Mouse (Mus musculus): Measurements from ENCODE around the gene Cep97.
"Not testable (repeated sequence)": the region's sequence is repeated elsewhere in the genome, so short reads cannot be mapped to it uniquely, and the experiment has no call there.

Cep97 gene

GRCm38 (mm10) chr16:55934453-55935037 lies at the start of gene Cep97:
TSS of gene Cep97 (minus strand) at chr16:55934855.
- DNase-seq = peak; percentile 86

DNA sequence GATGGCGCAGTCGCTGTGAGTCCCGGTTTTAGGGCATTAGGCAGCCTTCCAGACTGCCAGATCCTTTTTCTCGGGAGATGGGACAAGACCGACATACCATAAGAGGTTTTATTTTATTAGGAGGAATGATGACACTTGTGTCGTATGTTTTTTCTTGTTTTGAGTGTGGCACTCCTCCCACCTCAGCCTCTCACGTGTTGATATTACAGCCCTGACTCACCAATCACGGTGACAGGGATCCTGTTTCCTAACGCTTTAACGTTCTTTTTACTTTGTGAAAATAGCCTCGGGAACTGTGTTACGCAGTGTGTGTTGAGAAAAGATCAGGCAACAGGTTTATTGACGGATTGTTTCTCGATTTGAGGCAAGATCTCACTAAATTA lies 40.2 kb upstream of the Cep97 start:
- DNase-seq = no peak

- DNase-seq = peak; percentile 76
Measured at GRCm38 (mm10) chr16:55974256-55974902, 39.7 kb upstream of the Cep97 start.

DNA sequence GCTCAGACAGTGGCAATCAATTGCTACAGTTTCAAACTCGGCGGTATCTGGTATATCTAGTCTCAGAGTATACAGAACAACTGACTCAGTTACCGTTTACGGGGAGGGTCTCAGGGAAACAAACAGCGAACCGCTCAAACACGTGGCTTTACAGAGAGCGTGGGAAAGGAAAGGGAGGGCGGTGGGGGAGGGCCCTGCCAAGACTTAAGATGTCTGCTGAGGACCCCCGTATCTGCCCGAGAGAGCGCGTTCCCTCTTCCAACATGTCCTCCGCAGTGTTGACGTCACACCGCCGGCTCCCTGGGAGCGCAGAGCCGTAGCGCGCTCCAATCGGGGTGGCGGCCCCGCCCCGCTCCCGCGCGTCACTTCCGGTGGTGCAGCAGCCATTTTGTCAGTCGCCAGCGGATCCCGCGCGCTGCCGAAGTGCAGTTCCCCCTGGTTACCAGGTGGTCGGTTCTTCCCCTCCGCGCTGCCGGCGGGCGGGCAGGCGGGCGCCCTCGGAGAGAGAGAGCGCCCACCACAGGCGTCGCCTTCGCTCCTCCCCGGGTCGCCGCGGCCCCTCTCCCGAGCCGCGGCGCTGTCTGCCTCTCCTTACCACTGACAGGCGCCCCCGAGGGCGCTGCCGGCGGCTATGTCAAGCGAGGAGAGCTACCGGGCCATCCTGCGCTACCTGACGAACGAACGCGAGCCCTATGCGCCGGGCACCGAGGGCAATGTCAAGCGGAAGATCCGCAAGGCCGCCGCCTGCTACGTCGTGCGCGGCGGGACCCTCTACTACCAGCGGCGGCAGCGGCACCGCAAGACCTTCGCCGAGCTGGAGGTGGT lies 39.0 kb upstream of the Cep97 start, which contains the start of gene Zbtb11:
Gene Zbtb11 (plus strand): TSS at position 453 of the 825 bp plus-strand sequence.
- DNase-seq = peak; percentile 99

GRCm38 (mm10) chr16:55972626-55973201 lies 38.1 kb upstream of the Cep97 start:
- DNase-seq = no peak

- no peak for DNase-seq
Measured at GRCm38 (mm10) chr16:55971735-55972615, 37.3 kb upstream of the Cep97 start.

DNA sequence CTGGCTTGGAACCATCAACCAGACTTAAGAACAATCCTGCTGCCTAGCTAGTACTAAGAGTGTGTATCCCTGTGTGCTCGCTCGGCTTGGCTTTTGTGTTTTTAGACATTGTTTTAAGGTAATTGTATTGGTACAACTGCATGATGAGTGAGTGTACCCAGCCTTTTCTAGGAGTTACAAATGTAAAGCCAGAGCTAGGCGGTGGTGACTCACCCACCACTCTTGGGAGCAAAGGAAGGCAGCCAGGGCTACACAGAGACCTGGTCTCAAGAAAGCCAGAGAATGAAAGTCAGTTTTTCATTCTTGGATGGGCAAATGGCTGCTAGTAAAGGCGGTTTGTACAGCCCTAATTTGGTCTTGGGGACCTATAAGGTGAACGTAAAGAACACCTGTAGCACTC lies 35.8 kb upstream of the Cep97 start:
- no peak for DNase-seq

GRCm38 (mm10) chr16:55969147-55969546 lies 34.5 kb upstream of the Cep97 start:
- no peak for DNase-seq

DNA sequence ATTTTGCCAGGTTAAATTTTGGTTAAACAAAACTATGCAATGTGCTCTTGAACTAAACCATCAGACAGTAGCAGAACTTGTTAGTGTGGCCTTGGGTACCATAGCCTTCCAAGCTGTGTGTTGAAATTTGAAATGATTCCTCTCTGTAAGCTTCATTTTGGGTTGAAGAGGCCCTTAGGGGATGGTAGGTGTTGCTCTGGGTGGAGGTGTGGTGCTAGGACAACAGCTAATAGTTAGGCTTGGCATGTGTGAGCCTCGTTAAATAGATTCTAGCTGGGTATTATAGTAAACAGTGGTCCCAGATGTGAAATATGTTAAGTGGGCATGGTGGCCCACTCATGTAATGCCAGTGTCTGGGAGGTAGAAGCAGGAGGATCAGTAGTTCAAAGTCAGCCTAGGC lies 32.6 kb upstream of the Cep97 start:
- no peak for DNase-seq

GRCm38 (mm10) chr16:55966212-55966871 lies 31.7 kb upstream of the Cep97 start, which contains the start of gene Rpl24:
TSS of gene Rpl24 (plus strand) at chr16:55966275.
- DNase-seq = peak; percentile 89

DNA sequence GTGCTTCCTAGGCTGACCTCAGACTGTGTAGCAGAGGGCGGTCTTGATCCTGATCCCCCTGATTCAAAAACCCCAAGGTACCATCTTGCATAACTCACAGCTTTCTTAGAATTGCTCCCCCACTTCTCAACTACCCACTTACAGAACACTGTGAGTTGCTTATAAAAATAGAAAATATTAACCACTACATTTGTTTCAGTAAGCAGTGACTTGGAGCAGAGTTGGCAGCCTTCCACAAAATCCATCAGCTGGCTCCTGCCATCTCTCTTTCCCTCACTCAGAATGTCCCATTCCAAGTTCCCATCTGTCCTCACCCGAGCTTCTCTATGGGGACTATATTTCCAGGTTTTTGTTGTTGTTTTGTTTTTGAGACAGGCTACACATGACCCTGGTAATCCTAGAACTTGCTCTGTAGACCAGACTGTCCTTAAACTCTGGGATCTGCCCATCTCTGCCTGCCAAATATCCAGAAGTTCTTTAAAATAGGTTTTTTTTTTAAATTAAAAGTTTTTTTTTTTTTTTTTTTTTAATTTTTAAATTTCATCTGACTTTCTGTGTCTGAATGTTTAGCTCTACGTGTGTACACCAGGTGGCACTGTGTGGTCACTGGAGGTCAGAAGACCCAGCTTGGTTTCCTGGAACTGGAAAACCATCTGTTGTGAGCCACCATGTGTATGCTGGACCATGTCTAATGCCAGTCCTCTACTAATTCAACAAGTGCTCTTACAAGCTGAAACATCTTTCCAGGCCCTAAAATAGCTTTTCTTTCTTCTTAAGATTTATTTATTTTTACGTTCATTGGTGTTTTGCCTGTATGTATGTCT lies 29.7 kb upstream of the Cep97 start:
- DNase-seq = no peak

- not testable (repeated sequence) for DNase-seq
Measured at GRCm38 (mm10) chr16:55963068-55963467, 28.4 kb upstream of the Cep97 start.

DNA sequence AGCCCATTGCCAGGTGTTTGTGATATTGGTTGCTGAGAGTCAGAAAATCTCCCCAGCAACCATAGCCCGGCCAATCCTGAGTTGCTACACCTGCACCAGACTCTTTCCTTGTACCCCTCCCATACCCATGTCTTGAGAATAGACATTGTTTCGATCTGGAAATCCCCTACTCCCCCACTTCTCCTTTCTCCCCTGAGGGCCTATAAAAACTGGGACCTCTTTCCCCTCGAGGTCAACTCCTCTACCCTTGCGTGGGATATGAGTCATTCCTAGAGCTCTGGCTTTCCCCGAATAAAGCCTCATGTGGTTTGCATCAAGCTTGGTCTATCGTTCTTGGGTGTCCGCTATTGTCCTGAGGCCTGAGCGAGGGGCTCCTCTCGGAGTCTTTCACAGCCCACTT lies 19.5 kb upstream of the Cep97 start:
- not testable (repeated sequence) for DNase-seq

DNA sequence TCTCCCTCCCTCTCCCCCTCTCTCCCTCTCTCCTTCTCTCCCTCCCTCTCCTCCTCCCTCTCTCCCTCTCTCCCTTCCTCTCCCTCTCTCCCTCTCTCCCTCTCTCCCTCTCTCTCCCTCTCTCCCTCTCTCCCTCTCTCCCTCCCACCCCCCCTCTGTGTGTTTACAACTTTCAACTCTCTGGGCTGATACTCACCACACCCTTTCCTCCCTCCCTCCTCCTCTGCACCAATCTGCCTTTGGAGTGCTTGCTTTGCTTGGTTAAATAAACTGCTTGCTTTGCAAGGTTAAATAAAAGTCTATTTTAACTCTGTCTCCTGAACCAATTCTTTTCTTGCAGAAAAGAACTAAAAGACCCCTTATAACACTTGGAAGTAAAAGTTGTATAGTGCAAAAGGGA lies 18.1 kb upstream of the Cep97 start:
- DNase-seq = no peak

DNA sequence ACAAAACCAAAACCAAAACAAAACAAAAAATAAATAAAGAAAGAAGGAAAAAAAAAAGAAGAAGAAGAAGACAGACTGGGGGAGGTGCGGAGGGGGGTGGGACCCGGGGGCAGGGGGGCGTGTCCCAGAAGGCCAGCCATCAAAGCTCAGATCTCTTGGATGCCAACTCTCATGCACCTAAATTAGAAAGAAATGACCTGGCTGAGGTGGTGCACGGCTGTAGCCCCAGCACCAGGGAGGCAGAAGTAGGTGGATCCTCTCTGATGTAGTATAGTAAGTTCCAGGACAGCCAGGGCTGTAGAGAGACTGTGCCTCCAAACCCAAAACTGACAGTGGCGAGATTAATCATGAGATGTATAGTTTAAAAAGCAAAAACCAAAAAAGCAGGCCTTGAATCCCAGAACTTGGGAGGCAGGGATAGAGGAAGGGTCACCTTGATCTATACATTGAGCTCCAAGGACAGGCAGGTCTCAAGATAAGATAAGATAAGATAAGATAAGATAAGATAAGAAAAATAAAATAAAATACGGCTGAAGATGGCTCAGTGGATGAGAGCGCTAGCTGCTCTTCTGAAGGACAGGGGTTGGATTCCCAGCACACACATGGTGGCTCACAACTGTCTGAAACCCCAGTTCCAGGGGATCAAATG lies 17.1 kb upstream of the Cep97 start:
- no peak for DNase-seq

- DNase-seq = peak; percentile 64
Measured at GRCm38 (mm10) chr16:55950946-55951678, 16.5 kb upstream of the Cep97 start.

DNA sequence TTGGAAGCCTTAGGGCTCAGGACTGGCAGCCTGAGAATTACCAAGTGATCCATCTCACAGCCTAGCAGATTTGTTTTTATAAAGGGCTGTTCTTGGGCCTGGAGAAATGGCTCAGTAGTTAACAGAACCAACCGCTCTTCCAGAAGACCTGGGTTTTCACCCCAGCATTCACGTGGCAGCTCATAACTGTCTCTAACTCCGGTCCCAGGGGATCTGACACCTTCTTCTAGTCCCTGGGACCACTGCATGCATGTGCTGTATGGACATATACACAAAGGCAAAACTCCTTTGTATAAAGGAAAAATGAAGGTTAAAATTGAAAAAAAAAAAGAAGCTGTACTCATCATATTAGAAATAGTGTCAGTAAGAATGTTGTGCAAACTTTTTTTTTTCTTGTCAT lies 15.8 kb upstream of the Cep97 start:
- no peak for DNase-seq

- no peak for DNase-seq
Measured at GRCm38 (mm10) chr16:55948963-55949362, 14.3 kb upstream of the Cep97 start.

DNA sequence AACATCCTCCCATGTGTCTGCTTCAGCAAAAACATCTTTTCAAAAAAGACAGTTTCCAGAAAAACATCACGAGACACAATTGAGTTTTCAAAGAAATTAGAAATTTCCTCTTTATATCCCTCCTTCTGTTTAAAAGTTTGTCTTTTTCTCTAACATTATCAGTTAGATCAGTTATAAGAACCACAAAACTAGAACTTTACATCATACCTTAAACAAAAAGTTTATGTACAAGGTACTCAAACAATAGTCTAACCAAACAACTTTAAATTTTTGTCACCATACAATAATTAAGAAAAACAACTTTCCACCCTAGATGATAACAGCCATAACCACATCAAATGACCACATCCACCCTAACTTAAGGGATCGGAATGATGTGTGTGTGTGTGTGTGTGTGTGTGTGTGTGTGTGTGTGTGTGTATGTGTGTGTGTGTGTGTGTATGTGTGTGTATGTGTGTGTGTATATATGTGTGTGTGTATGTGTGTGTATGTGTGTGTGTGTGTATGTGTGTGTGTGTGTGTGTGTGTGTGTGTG lies 13.3 kb upstream of the Cep97 start:
- not testable (repeated sequence) for DNase-seq

Measured in cerebellum, adult 11 months (tissue).